Mouse (Mus musculus): Measurements from ENCODE around the gene Dnm1. TPM values are rescaled to one million over a fixed set of nuclear protein-coding genes. Genes with fewer than 3 reads are reported as not detected.
A peak's percentile ranks its signal among the peaks of the same experiment; 100 is the strongest.

Dnm1 gene
- polyA plus RNA-seq, 1 experiment from 2014 or later: 44.3 TPM

- H3K9ac ChIP-seq: no peak overlapping the region
These were observed 36.1 kb downstream of the Dnm1 start for GRCm38 (mm10) chr2:32316887-32317656.

GRCm38 (mm10) chr2:32315751-32316150 is 37.4 kb downstream of the Dnm1 start:
- Histone ChIP-seq H3K4me1 (replicated peaks) (peaks cover 52% of the 10 kb centered on the region), H3K36me3 (peaks cover 54% of the 10 kb centered on the region), H3K4me2 (no peak overlapping the region), H3K4me3 (no peak overlapping the region), H3K9ac (no peak overlapping the region), H3K9me3 (no peaks in the 10 kb centered on the region), H3K27me3 (peaks cover 80% of the 10 kb centered on the region), H3K27ac (no peak overlapping the region)
- 39% methylated on average over 8 of the region's 8 CpGs for WGBS
- no peak for ATAC-seq (ENCODE audit: low FRiP score)

More at GRCm38 (mm10) chr2:32316887-32317656, 36.1 kb downstream of the Dnm1 start:
- Histone ChIP-seq H3K27ac (peak overlapping the region; percentile 42; the same call in 1 of the 2 replicates), H3K27me3 (peaks cover 70% of the 10 kb centered on the region), H3K4me2 (no peak overlapping the region), H3K36me3 (peaks cover 54% of the 10 kb centered on the region), H3K4me1 (replicated peaks) (peaks cover 46% of the 10 kb centered on the region), H3K4me3 (no peak overlapping the region), H3K9me3 (no peaks in the 10 kb centered on the region)
- 74% methylated on average over 20 of the region's 20 CpGs for WGBS
- ATAC-seq (ENCODE audit: low FRiP score): no peak

- peaks cover 58% of the 10 kb centered on the region for H3K4me1 ChIP-seq (replicated peaks)
- no peak for ATAC-seq (ENCODE audit: low FRiP score)
- H3K27me3 ChIP-seq: peaks cover 79% of the 10 kb centered on the region
- H3K4me2 ChIP-seq: no peak overlapping the region
- H3K9ac ChIP-seq: no peak overlapping the region
- 95% methylated on average over 14 of the region's 14 CpGs for WGBS
- H3K4me3 ChIP-seq: no peak overlapping the region
- H3K36me3 ChIP-seq: peaks cover 54% of the 10 kb centered on the region
- H3K9me3 ChIP-seq: no peaks in the 10 kb centered on the region
- no peak overlapping the region for H3K27ac ChIP-seq
These were observed 38.3 kb downstream of the Dnm1 start for GRCm38 (mm10) chr2:32314831-32315230.

GRCm38 (mm10) chr2:32312318-32312964 is 40.7 kb downstream of the Dnm1 start:
- under 1% methylated on average over 49 of the region's 56 CpGs for WGBS
- H3K27me3 ChIP-seq: peaks cover 59% of the 10 kb centered on the region
- peak overlapping the region; percentile 75 for H3K9ac ChIP-seq
- H3K9me3 ChIP-seq: no peaks in the 10 kb centered on the region
- H3K4me3 ChIP-seq: peak overlapping the region; percentile 46
- peak; percentile 60 for ATAC-seq (ENCODE audit: low FRiP score)
- H3K4me1 ChIP-seq (replicated peaks): peaks cover 35% of the 10 kb centered on the region
- H3K27ac ChIP-seq: peak overlapping the region; percentile 30; the same call in 1 of the 2 replicates
- H3K36me3 ChIP-seq: peaks cover 67% of the 10 kb centered on the region
- H3K4me2 ChIP-seq: peak overlapping the region; percentile 85

GRCm38 (mm10) chr2:32311443-32312317 is 41.5 kb downstream of the Dnm1 start:
- H3K27me3 ChIP-seq: peaks cover 51% of the 10 kb centered on the region
- peaks cover 71% of the 10 kb centered on the region for H3K36me3 ChIP-seq
- H3K4me3 ChIP-seq: peak overlapping the region; percentile 46
- whole genome bisulfite sequencing: 12% methylated on average over 34 of the region's 42 CpGs
- H3K9ac ChIP-seq: peak overlapping the region; percentile 75
- H3K27ac ChIP-seq: no peak overlapping the region
- ATAC-seq (ENCODE audit: low FRiP score): no peak
- peak overlapping the region; percentile 85 for H3K4me2 ChIP-seq
- H3K9me3 ChIP-seq: no peaks in the 10 kb centered on the region
- H3K4me1 ChIP-seq (replicated peaks): peaks cover 29% of the 10 kb centered on the region

- Histone ChIP-seq H3K27me3 (peaks cover 42% of the 10 kb centered on the region), H3K27ac (no peak overlapping the region), H3K4me3 (no peak overlapping the region), H3K36me3 (peaks cover 77% of the 10 kb centered on the region), H3K4me2 (no peak overlapping the region), H3K9ac (peak overlapping the region; percentile 35; the same call in 1 of the 2 replicates), H3K9me3 (no peaks in the 10 kb centered on the region), H3K4me1 (replicated peaks) (peaks cover 25% of the 10 kb centered on the region)
- no peak for ATAC-seq (ENCODE audit: low FRiP score)
- WGBS: 88% methylated on average over 18 of the region's 18 CpGs
These were observed 42.9 kb downstream of the Dnm1 start for GRCm38 (mm10) chr2:32310096-32310845.

GRCm38 (mm10) chr2:32308870-32309568 is 44.1 kb downstream of the Dnm1 start:
- H3K27ac ChIP-seq: no peak overlapping the region
- H3K9ac ChIP-seq: 0 out of 2 replicates have a peak overlapping the region, but pooled peaks have one; percentile 19
- 90% methylated on average over 16 of the region's 16 CpGs for WGBS
- H3K4me3 ChIP-seq: no peak overlapping the region
- H3K9me3 ChIP-seq: no peaks in the 10 kb centered on the region
- peaks cover 25% of the 10 kb centered on the region for H3K4me1 ChIP-seq (replicated peaks)
- H3K4me2 ChIP-seq: no peak overlapping the region
- H3K36me3 ChIP-seq: peaks cover 80% of the 10 kb centered on the region
- ATAC-seq (ENCODE audit: low FRiP score): no peak
- H3K27me3 ChIP-seq: peaks cover 35% of the 10 kb centered on the region

GRCm38 (mm10) chr2:32307941-32308760 is 45.0 kb downstream of the Dnm1 start:
- Histone ChIP-seq H3K9ac (no peak overlapping the region), H3K9me3 (no peaks in the 10 kb centered on the region), H3K27me3 (peaks cover 27% of the 10 kb centered on the region), H3K36me3 (peaks cover 82% of the 10 kb centered on the region), H3K4me3 (no peak overlapping the region), H3K4me1 (replicated peaks) (peaks cover 27% of the 10 kb centered on the region), H3K27ac (0 out of 2 replicates have a peak overlapping the region, but pooled peaks have one; percentile 18), H3K4me2 (no peak overlapping the region)
- ATAC-seq (ENCODE audit: low FRiP score): 0 out of 2 replicates have a peak, but pooled peaks have one; percentile 25
- 46% methylated on average over 8 of the region's 8 CpGs for WGBS

GRCm38 (mm10) chr2:32307247-32307798 is 45.8 kb downstream of the Dnm1 start:
- Histone ChIP-seq H3K27ac (no peak overlapping the region), H3K36me3 (peaks cover 85% of the 10 kb centered on the region), H3K9me3 (no peaks in the 10 kb centered on the region), H3K4me1 (replicated peaks) (peaks cover 23% of the 10 kb centered on the region), H3K4me2 (no peak overlapping the region), H3K27me3 (peaks cover 21% of the 10 kb centered on the region; the same call in 1 of the 2 replicates), H3K4me3 (no peak overlapping the region), H3K9ac (no peak overlapping the region)
- no peak for ATAC-seq (ENCODE audit: low FRiP score)
- 79% methylated on average over 6 of the region's 6 CpGs for WGBS

- Histone ChIP-seq H3K27me3 (0 out of 2 replicates have a peak, but pooled peaks cover 11% of the 10 kb centered on the region), H3K4me2 (no peak overlapping the region), H3K9ac (no peak overlapping the region), H3K4me3 (no peak overlapping the region), H3K4me1 (replicated peaks) (peaks cover 12% of the 10 kb centered on the region; the same call in 1 of the 2 replicates), H3K36me3 (peaks cover 95% of the 10 kb centered on the region), H3K9me3 (no peaks in the 10 kb centered on the region), H3K27ac (no peak overlapping the region)
- ATAC-seq (ENCODE audit: low FRiP score): no peak
- WGBS: 86% methylated on average over 9 of the region's 9 CpGs
These were observed 47.0 kb downstream of the Dnm1 start for GRCm38 (mm10) chr2:32306176-32306575.

Measured in hindbrain, embryonic 13.5 days (tissue).